ENCODE assay signal across 14 mouse cellular contexts in the genomic region with DNA sequence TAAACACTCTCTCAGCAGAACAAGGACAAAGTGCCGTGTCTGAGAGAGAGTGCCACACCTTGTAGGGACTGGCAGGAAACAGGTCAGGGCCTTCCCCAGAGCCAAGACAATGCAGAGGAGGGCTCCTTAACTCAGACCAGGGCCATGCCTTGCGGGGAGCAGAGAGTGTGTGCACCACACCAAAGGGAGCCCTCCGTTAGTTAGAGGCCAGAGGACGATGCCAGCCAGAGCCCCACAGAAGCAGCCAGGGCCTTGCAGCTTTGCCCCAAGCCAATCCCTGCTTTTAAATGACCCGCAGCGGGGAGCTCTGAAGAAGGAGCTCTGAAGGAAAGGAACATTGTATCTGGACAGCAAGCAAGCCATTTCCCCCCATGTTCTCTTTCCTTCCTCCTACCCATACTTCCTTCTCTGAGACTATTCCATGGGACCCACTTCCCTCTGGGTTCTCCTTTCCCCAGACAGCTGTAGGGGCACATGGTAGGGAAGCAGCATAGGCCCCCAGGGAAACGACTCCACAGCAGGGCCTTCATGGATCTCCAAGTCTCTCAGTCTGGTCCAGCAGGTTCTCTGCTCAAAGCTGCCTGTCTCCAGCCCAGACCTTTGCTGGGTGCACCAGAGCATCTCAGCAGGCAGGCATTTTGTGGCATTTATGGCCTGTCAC. TPM values are rescaled to one million over a fixed set of nuclear protein-coding genes. Genes with fewer than 3 reads are reported as not detected.
A peak's percentile ranks its signal among the peaks of the same experiment; 100 is the strongest.
DNase-seq lines count a peak whose midpoint lies in the region; ATAC-seq and TF ChIP-seq lines count a peak whose summit lies in the region.
"Had no signal": no experiment of that assay in that cellular context is flagged by ENCODE, and none has a peak within 500 bp of the region (broad histone marks: within the 10 kb centered on the region; RNA-seq: fewer than 3 reads in every experiment).

No protein-coding gene starts in this region.

- no peak for TF ChIP-seq CTCF in layer of hippocampus, adult 2 months (conservative IDR thresholded peaks at IDR 0.05)

- no peak overlapping the region; the same call in 1 of the 2 replicates for H3K9ac ChIP-seq in forebrain, embryonic 13.5 days
- H3K9ac ChIP-seq in hindbrain, embryonic 15.5 days, result no peak overlapping the region
- H3K9ac ChIP-seq in neural tube, embryonic 13.5 days, result peak overlapping the region; percentile 8; the same call in 1 of the 2 replicates
- H3K9ac ChIP-seq in kidney, embryonic 14.5 days (ENCODE audit: low read depth, low read length), result no peak overlapping the region
- H3K9ac ChIP-seq: liver, embryonic 14.5 days had no signal

- no peak overlapping the region for H3K4me2 ChIP-seq in forebrain, embryonic 13.5 days
- H3K4me2 ChIP-seq in hindbrain, embryonic 15.5 days, result no peak overlapping the region
- no peak overlapping the region for H3K4me2 ChIP-seq in neural tube, embryonic 13.5 days
- H3K4me2 ChIP-seq in kidney, embryonic 14.5 days (replicated peaks; ENCODE audit: low read depth, low read length), result no peak overlapping the region

- peaks cover 86% of the 10 kb centered on the region for H3K36me3 ChIP-seq in forebrain, embryonic 13.5 days (ENCODE audit: poor library complexity, severe bottlenecking)
- peaks cover 88% of the 10 kb centered on the region for H3K36me3 ChIP-seq in forebrain, embryonic 10.5 days (replicated peaks)
- peaks cover 60% of the 10 kb centered on the region for H3K36me3 ChIP-seq in hindbrain, embryonic 15.5 days
- H3K36me3 ChIP-seq in neural tube, embryonic 13.5 days, result peaks cover 80% of the 10 kb centered on the region
- H3K36me3 ChIP-seq in kidney, embryonic 14.5 days (ENCODE audit: control insufficient read depth, insufficient read depth, low read length), result peaks cover 73% of the 10 kb centered on the region

- peak overlapping the region; percentile 62 for H3K27ac ChIP-seq in forebrain, embryonic 13.5 days
- H3K27ac ChIP-seq in forebrain, embryonic 10.5 days, result no peak overlapping the region
- H3K27ac ChIP-seq in layer of hippocampus, adult 2 months, result peak overlapping the region; percentile 62
- H3K27ac ChIP-seq in hindbrain, embryonic 15.5 days (replicated peaks), result peak overlapping the region; percentile 72
- H3K27ac ChIP-seq in neural tube, embryonic 13.5 days (replicated peaks), result peak overlapping the region; percentile 70
- no peak overlapping the region for H3K27ac ChIP-seq in kidney, embryonic 14.5 days (ENCODE audit: low read depth, low read length)
- H3K27ac ChIP-seq: liver, embryonic 14.5 days; macrophage had no signal

- no peaks in the 10 kb centered on the region for H3K27me3 ChIP-seq in forebrain, embryonic 13.5 days
- no peaks in the 10 kb centered on the region for H3K27me3 ChIP-seq in forebrain, embryonic 10.5 days (ENCODE audit: poor library complexity, severe bottlenecking)
- H3K27me3 ChIP-seq in hindbrain, embryonic 15.5 days, result no peaks in the 10 kb centered on the region
- H3K27me3 ChIP-seq in neural tube, embryonic 13.5 days, result no peaks in the 10 kb centered on the region
- H3K27me3 ChIP-seq in kidney, embryonic 14.5 days (ENCODE audit: control insufficient read depth, insufficient read depth, low read length), result no peaks in the 10 kb centered on the region

- no peak overlapping the region for H3K4me3 ChIP-seq in forebrain, embryonic 13.5 days
- H3K4me3 ChIP-seq in forebrain, embryonic 10.5 days, result no peak overlapping the region
- no peak overlapping the region for H3K4me3 ChIP-seq in layer of hippocampus, adult 2 months
- H3K4me3 ChIP-seq in hindbrain, embryonic 15.5 days, result no peak overlapping the region
- no peak overlapping the region for H3K4me3 ChIP-seq in neural tube, embryonic 13.5 days
- H3K4me3 ChIP-seq in kidney, embryonic 14.5 days (ENCODE audit: low read length), result no peak overlapping the region

- no peak for DNase-seq in forebrain, embryonic 10.5 days (ENCODE audit: extremely low spot score, low spot score)
- no peak for DNase-seq in layer of hippocampus, adult 2 months (ENCODE audit: low spot score in 2 of 2)
- DNase-seq in layer of hippocampus, adult 9-11 months, result no peak
- DNase-seq: B cell, adult 2 months; kidney, postnatal 10 days; right cerebral cortex, postnatal 14 days had no signal

- H3K9me3 ChIP-seq in forebrain, embryonic 13.5 days (replicated peaks), result no peaks in the 10 kb centered on the region
- H3K9me3 ChIP-seq in forebrain, embryonic 10.5 days, result no peaks in the 10 kb centered on the region
- no peaks in the 10 kb centered on the region for H3K9me3 ChIP-seq in hindbrain, embryonic 15.5 days
- H3K9me3 ChIP-seq in neural tube, embryonic 13.5 days, result no peaks in the 10 kb centered on the region
- H3K9me3 ChIP-seq in kidney, embryonic 14.5 days (ENCODE audit: control insufficient read depth, low read length), result no peaks in the 10 kb centered on the region

- ATAC-seq in forebrain, embryonic 13.5 days, result no peak
- no peak for ATAC-seq in hindbrain, embryonic 15.5 days (ENCODE audit: low FRiP score, low read depth)
- no peak for ATAC-seq in neural tube, embryonic 13.5 days (ENCODE audit: low read depth)
- ATAC-seq in kidney, embryonic 14.5 days (ENCODE audit: low FRiP score, low TSS enrichment), result no peak
- no peak for ATAC-seq in frontal cortex, adult (ENCODE audit: low TSS enrichment)
- ATAC-seq: activated CD4-positive, CD25-positive, alpha-beta regulatory T cell, adult 4 months had no signal

- H3K4me1 ChIP-seq in forebrain, embryonic 13.5 days, result no peaks in the 10 kb centered on the region
- H3K4me1 ChIP-seq in forebrain, embryonic 10.5 days, result no peaks in the 10 kb centered on the region
- peaks cover 26% of the 10 kb centered on the region for H3K4me1 ChIP-seq in hindbrain, embryonic 15.5 days (replicated peaks)
- H3K4me1 ChIP-seq in neural tube, embryonic 13.5 days (replicated peaks), result peaks cover 9% of the 10 kb centered on the region
- no peaks in the 10 kb centered on the region for H3K4me1 ChIP-seq in kidney, embryonic 14.5 days (ENCODE audit: control insufficient read depth, insufficient read depth, low read length)

- 80% methylated on average over 7 of the region's 7 CpGs for WGBS in forebrain, embryonic 13.5 days
- WGBS in forebrain, embryonic 10.5 days, result 90% methylated on average over 7 of the region's 7 CpGs
- WGBS in hindbrain, embryonic 15.5 days, result 80% methylated on average over 7 of the region's 7 CpGs
- WGBS in neural tube, embryonic 13.5 days, result 83% methylated on average over 7 of the region's 7 CpGs
- WGBS in kidney, embryonic 14.5 days, result 82% methylated on average over 7 of the region's 7 CpGs

RNA-seq across cellular contexts. Expression of a gene that starts 30.2 kb away (rescaled TPM):
- polyA plus RNA-seq in forebrain, embryonic 13.5 days (2015; fragmentation: Nextera tagmentation; extraction: Ambion mirVana), result 22.8 and 29.5 TPM in 2 replicates
- polyA plus RNA-seq in forebrain, embryonic 10.5 days (2016; fragmentation: Nextera tagmentation; extraction: Ambion mirVana), result 65.8 and 71.0 TPM in 2 replicates
- total RNA-seq in layer of hippocampus, adult 2 months (2021), result 10 to 100 TPM; 27.4 to 34.2 TPM
- polyA plus RNA-seq in hindbrain, embryonic 15.5 days (2015; fragmentation: Nextera tagmentation; extraction: Ambion mirVana), result 33.2 and 40.7 TPM in 2 replicates
- polyA plus RNA-seq in neural tube, embryonic 13.5 days (2015; fragmentation: Nextera tagmentation; extraction: Ambion mirVana), result 27.6 and 31.0 TPM in 2 replicates
- 44.4 and 46.6 TPM in 2 replicates for polyA plus RNA-seq in kidney, embryonic 14.5 days (2014; fragmentation: Nextera tagmentation; extraction: Ambion mirVana)

Comparison
In these comparisons a context has a peak if more than half of its experiments do, and no peak if none do; other contexts are left out.
1. H3K27ac ChIP-seq: peak in forebrain, embryonic 13.5 days (single experiment), layer of hippocampus, adult 2 months (single experiment), hindbrain, embryonic 15.5 days (single experiment) and neural tube, embryonic 13.5 days (single experiment); none in forebrain, embryonic 10.5 days (single experiment) and kidney, embryonic 14.5 days (single experiment).